Mouse (Mus musculus) megakaryocyte, embryonic 14.5 days (primary cell): Measurements from ENCODE around the gene Spata21.

ENCODE experiments used
- FLI1 ChIP-seq: IDR thresholded peaks from 2 replicates; pipeline ENCODE4 v1.6.1; 2012; ENCODE audit warnings: low read length, inconsistent platforms, mixed read lengths
- GATA1 ChIP-seq: IDR thresholded peaks from 3 replicates; pipeline ENCODE4 v1.6.1; 2012; ENCODE audit warnings: mixed read lengths, low read length, inconsistent platforms, borderline replicate concordance

DNA sequence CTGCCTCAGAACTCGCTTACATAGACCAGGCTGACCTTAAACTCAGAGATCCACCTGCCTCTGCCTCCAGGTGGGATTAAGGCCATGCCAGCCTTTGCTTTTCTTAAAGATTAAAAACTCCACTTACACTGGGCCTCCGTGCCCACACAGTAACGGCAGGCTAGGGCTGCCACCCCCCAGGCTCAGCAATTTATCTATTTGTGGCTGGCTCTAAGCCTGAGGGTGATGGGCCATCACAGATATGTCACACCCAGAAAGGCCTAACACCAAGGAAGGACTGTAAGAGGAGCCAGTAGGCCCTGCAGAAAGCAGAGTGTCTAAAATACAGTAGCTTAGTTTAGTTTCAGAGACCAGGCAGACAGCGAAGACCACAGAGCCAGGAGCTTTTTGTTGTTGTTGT lies 14.0 kb upstream of the Spata21 start:
- no peak for TF ChIP-seq GATA1
- no peak for TF ChIP-seq FLI1
